Mouse (Mus musculus): Measurements from ENCODE around the gene Itgb3. TPM values are rescaled to one million over a fixed set of nuclear protein-coding genes. Genes with fewer than 3 reads are reported as not detected.

Gene Itgb3
- polyA plus RNA-seq, 1 experiment from 2014 or later: 25.3 TPM

DNA sequence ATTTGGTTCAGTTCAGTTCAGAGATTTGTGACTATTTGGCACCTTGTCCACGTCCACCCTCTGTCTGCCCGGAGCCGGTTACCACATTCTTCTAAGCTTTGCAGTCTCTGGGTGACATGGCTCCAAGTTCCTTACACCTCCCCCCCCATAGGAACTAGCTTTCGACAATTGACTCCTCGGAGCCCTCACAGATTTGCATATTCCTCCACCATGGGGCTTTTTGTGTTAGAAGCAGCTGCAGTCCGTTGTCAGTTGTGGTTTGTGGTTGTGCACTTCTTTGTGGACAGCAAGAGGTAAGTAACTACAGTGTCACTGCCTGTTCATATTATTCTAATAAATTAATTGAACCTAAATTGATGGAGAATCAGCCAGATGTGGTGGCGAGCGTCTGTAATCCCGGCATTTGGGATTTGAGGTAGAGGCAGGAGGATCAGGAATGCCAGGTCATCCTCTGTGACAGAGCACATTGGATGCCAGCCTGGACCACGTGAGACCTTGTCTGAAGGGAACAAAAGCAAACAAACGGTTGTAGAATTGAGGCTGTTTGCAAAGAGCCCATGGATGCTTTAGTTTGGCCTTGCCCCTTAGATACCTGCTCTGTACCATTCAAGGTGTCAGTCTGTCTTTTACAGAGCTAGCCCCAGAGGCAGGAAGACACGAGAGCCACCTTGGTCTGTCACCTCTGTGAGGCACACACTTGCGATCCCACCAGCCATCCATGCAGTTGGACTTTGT, 25.0 kb upstream of the Itgb3 start:
- ATAC-seq (no peak), DNase-seq (ENCODE audit: low read depth, low spot score) (no peak)
- in situ Hi-C loops (cut with MboI; ENCODE audit: low pct_unique_long_range_greater_than_20kb): loop anchor here (25.0 kb wide), 1 partner anchor 405 kb away; no protein-coding TSS in a partner anchor
- CTCF ChIA-PET: interaction anchor here (1.0 to 1.2 kb wide), 2 partner anchors 23 to 25 kb away, joined by 3 read pairs; no protein-coding TSS in a partner anchor
- no peak for TF ChIP-seq CTCF (IDR thresholded peaks at IDR 0.05)
- H3K27me3 ChIP-seq: no peaks in the 10 kb centered on the region
- POLR2A ChIA-PET: interaction anchor here (0.6 kb wide), 1 partner anchor 545 kb away, joined by 3 read pairs; no protein-coding TSS in a partner anchor

DNA sequence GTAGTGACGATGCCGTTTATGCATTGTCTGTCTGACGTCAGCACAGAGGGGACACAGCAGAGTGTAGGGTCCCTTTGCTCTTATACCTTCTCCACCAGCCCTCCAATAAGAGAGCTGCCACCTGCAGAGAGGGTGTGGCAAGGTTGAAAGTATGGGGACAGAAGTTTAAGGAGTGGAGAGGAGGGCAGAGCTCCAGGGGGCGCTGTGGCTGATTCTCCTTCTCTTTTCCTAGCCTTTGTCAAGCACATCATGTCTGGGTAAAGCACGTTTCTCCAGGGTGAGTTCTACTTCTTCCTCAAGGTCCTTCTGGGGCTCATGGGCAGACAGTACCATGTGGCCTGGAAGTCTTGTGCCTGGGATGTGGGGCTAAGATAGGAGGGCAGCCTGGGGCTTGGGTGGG, 22.3 kb upstream of the Itgb3 start:
- no peak for TF ChIP-seq CTCF (IDR thresholded peaks at IDR 0.05)
- no peak for ATAC-seq
- no peak for DNase-seq (ENCODE audit: low read depth, low spot score)
- H3K27me3 ChIP-seq: no peaks in the 10 kb centered on the region
- ChIA-PET POLR2A (no interaction called here), CTCF (interaction anchor here (1.3 kb wide), 1 partner anchor 75 kb away, joined by 3 read pairs; no protein-coding TSS in a partner anchor)
- in situ Hi-C loops (cut with MboI; ENCODE audit: low pct_unique_long_range_greater_than_20kb): loop anchor here (25.0 kb wide), 1 partner anchor 402 kb away; no protein-coding TSS in a partner anchor

DNA sequence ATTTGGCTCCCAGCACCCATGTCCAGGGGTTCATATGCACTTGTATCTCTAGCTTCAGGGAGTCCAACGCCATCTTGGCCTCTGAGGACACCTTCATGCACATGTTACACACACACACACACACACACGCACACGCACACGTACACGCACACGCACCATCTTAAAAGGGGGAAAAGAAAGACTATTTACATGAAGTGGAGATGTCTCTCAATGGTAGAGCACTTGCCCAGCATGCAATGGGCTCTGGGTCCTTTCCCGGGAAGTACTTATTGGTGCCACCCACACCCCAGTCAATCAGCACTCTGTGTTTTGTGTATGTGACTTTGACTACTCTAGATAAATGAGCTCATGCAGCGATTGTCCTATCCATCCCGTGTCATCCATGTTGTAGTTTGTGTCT, 19.9 kb upstream of the Itgb3 start:
- ChIA-PET CTCF (interaction anchor here (0.9 to 3.1 kb wide), 2 partner anchors 44 to 178 kb away, joined by 3 to 14 read pairs; no protein-coding TSS in a partner anchor), POLR2A (no interaction called here)
- DNase-seq (ENCODE audit: low read depth, low spot score): no peak
- H3K27me3 ChIP-seq: no peaks in the 10 kb centered on the region
- no peak for TF ChIP-seq CTCF (IDR thresholded peaks at IDR 0.05)
- no peak for ATAC-seq
- in situ Hi-C loops (cut with MboI; ENCODE audit: low pct_unique_long_range_greater_than_20kb): loop anchor here (25.0 kb wide), 1 partner anchor 399 kb away; no protein-coding TSS in a partner anchor

DNA sequence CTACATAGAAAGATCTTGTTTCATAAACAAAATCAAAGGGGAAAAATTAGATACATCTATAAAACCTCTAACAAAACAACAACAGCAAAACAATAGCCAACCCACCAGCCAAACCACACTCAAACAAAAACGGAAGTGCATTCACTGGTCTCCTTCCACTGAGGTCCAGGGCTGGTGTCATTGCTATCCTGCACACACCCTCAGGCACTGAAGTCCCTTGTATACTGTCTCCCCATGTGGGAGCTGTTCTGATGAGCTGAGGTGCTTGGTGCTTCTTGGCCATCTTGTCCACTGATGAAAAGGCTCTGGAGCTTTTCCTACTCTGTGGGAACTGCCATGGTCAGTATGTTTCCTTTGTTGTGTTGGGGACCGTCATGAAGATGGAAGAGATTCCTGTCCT, 19.3 kb upstream of the Itgb3 start:
- no peak for TF ChIP-seq CTCF (IDR thresholded peaks at IDR 0.05)
- in situ Hi-C loops (cut with MboI; ENCODE audit: low pct_unique_long_range_greater_than_20kb): loop anchor here (25.0 kb wide), 1 partner anchor 399 kb away; no protein-coding TSS in a partner anchor
- ATAC-seq: no peak
- CTCF ChIA-PET: interaction anchor here (2.3 to 3.1 kb wide), 3 partner anchors 22 to 43 kb away, joined by 8 to 18 read pairs (median 14); no protein-coding TSS in a partner anchor
- no peaks in the 10 kb centered on the region for H3K27me3 ChIP-seq
- DNase-seq (ENCODE audit: low read depth, low spot score): no peak
- POLR2A ChIA-PET: no interaction called here

DNA sequence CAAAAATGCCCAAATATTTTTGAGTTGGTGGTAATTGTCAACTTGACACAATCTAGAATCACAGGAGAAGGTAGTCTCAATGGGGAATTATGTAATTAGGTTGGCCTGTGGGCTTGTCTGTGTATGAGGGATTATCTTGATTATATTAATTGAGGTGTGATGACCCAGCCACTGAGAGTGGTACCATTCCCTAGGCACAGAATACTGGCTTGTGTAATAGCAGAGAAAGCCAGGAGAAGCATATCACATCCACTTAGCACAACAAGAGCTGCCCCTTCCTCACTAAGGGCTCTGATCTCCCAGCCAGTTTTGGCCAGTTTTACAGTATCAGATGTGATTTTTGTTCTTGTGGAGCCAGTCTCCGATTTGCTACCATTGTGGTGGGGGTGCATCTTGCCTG, 18.2 kb upstream of the Itgb3 start:
- H3K27me3 ChIP-seq: no peaks in the 10 kb centered on the region
- no peak for DNase-seq (ENCODE audit: low read depth, low spot score)
- ATAC-seq: no peak
- in situ Hi-C loops (cut with MboI; ENCODE audit: low pct_unique_long_range_greater_than_20kb): loop anchor here (25.0 kb wide), 1 partner anchor 398 kb away; no protein-coding TSS in a partner anchor
- ChIA-PET POLR2A (no interaction called here), CTCF (interaction anchor here (0.7 to 3.1 kb wide), 20 partner anchors 8 to 534 kb away, joined by 3 to 23 read pairs (median 5); no protein-coding TSS in a partner anchor)
- TF ChIP-seq CTCF (IDR thresholded peaks at IDR 0.05): no peak

DNA sequence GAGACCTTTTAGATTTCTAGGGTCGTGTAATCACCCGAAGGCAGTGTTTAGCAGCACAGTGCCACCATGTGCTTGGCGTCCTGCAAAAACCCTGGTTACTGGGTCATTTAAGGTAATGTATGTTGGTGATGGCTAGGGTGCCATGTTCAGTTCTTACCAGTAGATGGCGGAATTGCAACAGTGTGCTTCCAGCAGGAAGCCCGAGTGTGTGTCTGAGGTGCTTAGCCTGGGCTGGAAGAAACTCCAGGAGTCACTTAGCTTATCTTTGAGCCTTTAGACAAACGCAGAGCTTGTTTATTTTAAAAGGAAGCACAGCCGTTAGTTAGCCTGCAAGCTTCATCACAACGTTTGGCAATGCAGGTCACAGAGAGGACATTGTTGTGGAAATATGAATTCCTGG, 17.7 kb upstream of the Itgb3 start:
- ChIA-PET CTCF (interaction anchor here (0.6 to 3.1 kb wide), 35 partner anchors 8 to 534 kb away, joined by 3 to 23 read pairs (median 4); partner anchors contain the start of genes Cdc27 and Myl4), POLR2A (interaction anchor here (0.8 to 1.0 kb wide), 2 partner anchors 17 to 70 kb away, joined by 3 read pairs; partner anchors contain the start of gene Itgb3)
- in situ Hi-C loops (cut with MboI; ENCODE audit: low pct_unique_long_range_greater_than_20kb): loop anchor here (5.0 to 25.0 kb wide), 2 partner anchors 177 to 397 kb away; no protein-coding TSS in a partner anchor
- peak; percentile 79 for ATAC-seq
- no peaks in the 10 kb centered on the region for H3K27me3 ChIP-seq
- peak; percentile 41 for DNase-seq (ENCODE audit: low read depth, low spot score)
- peak; percentile 96 for TF ChIP-seq CTCF (IDR thresholded peaks at IDR 0.05)

DNA sequence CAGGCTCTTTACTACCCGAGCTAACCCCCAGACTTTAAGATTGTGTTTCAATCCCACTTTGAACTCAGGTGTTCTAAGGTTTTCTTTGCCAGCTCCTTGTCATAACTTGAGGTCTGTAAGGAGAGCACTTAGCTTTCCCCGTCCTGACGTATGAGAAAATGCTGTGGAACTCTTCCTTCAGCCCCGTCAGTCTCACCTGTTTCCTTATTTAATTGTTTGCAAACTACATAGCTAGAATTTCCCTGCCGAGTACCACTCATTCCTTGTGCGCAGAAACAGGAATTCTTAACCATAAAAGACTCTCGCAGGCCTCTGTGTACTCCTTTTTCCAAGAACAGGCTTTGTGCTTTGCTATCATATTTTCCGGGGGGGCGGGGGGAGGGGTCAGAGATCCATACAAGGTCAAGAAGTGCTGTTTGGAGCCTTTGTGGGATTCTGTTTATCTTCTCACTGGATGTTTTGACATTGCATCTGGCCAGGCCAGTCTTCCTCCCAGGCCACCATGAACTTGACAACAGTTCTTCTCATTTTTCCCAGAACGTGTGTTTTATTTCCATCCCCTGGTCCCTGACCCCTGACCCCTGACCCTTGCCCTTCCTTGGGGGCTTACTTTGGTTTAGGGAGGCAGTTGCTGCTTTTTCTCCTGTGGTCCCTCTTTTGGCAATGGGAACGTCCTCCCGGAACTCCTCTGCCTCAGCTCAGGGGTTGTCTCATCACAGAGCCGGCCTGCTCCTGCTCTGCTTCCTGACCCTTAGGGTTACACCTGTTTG, 15.5 kb upstream of the Itgb3 start:
- ChIA-PET CTCF (interaction anchor here (1.1 to 1.4 kb wide), 5 partner anchors 18 to 533 kb away, joined by 3 to 4 read pairs (median 3); no protein-coding TSS in a partner anchor), POLR2A (interaction anchor here (1.1 kb wide), 1 partner anchor 34 kb away, joined by 3 read pairs; no protein-coding TSS in a partner anchor)
- no peak for DNase-seq (ENCODE audit: low read depth, low spot score)

DNA sequence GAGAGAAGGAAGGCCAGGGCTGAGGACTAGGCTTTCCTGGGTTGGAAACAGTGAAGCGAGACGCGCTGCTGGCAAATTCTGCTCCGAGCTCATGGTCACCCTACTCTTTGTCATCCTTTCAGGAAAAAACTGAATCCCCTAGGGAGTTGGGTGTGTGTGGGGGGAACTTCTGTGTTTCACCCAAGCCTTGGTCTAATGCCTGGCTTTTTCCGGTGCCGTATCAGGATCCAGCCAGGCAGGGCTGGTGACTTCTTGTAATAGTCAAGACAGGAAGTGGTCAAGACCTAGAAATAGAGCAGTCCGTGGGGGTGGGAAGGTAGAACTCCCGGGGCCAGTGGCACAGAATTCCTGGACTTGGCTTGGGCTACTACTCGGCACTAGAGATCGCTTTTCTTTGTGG, 11.4 kb upstream of the Itgb3 start:
- CTCF ChIA-PET: no interaction called here
- TF ChIP-seq CTCF (IDR thresholded peaks at IDR 0.05): no peak
- no peaks in the 10 kb centered on the region for H3K27me3 ChIP-seq
- peak; percentile 73 for ATAC-seq
- DNase-seq (ENCODE audit: low read depth, low spot score): peak; percentile 71
- in situ Hi-C loops (cut with MboI; ENCODE audit: low pct_unique_long_range_greater_than_20kb): loop anchor here (25.0 kb wide), 1 partner anchor 391 kb away; no protein-coding TSS in a partner anchor
- POLR2A ChIA-PET: no interaction called here

More for the DNA sequence above, 15.5 kb upstream of the Itgb3 start:
- in situ Hi-C loops (cut with MboI; ENCODE audit: low pct_unique_long_range_greater_than_20kb): loop anchor here (5.0 to 25.0 kb wide), 2 partner anchors 175 to 395 kb away; no protein-coding TSS in a partner anchor
- no peak for TF ChIP-seq CTCF (IDR thresholded peaks at IDR 0.05)
- no peaks in the 10 kb centered on the region for H3K27me3 ChIP-seq
- ATAC-seq: no peak

DNA sequence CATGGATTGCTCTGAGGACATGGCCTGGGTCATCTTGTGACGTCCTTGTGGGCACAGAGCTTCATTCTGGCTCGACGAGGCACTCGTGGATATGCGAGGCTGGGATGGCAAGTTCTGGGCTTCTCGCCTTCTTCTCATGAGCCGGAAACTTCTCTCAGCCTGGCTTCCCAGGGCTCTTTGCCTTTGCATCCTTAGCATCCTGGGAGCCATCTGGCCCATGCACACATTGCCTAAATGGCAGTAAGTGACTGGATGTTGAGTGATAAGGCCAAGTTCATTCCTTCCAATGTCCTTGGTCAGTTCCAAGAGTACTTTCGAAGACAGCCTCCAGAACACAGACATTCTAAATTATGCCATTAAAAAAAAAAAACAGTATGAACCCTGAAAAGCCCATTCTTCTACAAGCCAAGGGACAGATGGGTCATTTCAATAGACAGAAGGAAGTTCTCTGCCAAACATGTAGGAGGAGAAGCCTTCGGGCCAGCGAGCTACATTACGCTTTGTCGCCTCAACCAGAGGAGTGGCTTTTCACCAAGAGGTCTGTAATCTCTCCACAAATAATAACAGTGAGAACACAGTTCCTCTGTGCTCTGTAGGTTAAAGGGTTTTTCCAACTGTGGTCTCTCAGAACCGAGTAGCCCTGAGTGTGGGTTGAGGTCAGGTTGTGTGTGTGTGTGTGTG, 8.4 kb upstream of the Itgb3 start:
- no peak for DNase-seq (ENCODE audit: low read depth, low spot score)
- no peaks in the 10 kb centered on the region for H3K27me3 ChIP-seq
- POLR2A ChIA-PET: no interaction called here
- in situ Hi-C loops (cut with MboI; ENCODE audit: low pct_unique_long_range_greater_than_20kb): loop anchor here (25.0 kb wide), 1 partner anchor 388 kb away; no protein-coding TSS in a partner anchor
- no peak for ATAC-seq
- no peak for TF ChIP-seq CTCF (IDR thresholded peaks at IDR 0.05)
- CTCF ChIA-PET: interaction anchor here (1.9 kb wide), 1 partner anchor 9 kb away, joined by 9 read pairs; no protein-coding TSS in a partner anchor
